Mouse (Mus musculus): Measurements from ENCODE around the gene Lrrc37a. TPM values are rescaled to one million over a fixed set of nuclear protein-coding genes. Genes with fewer than 3 reads are reported as not detected.

Gene Lrrc37a
- polyA plus RNA-seq, 1 experiment from 2014 or later: not detected

Other genes with a start within 250 kb of the Lrrc37a start
- gene Map3k14, start 237.1 kb downstream of the Lrrc37a start, polyA plus RNA-seq (2016; fragmentation: Nextera tagmentation; extraction: Ambion mirVana): 3.9 and 4.8 TPM in 2 replicates
- gene Arhgap27, start 140.9 kb downstream of the Lrrc37a start, polyA plus RNA-seq (2016; fragmentation: Nextera tagmentation; extraction: Ambion mirVana): 5.4 and 6.4 TPM in 2 replicates
- gene Plekhm1, start 91.9 kb downstream of the Lrrc37a start, polyA plus RNA-seq (2016; fragmentation: Nextera tagmentation; extraction: Ambion mirVana): 9.8 and 10.3 TPM in 2 replicates
- not detected in 2 replicates for gene Gm884, start 116.5 kb upstream of the Lrrc37a start, polyA plus RNA-seq (2016; fragmentation: Nextera tagmentation; extraction: Ambion mirVana)
- not detected in 2 replicates for gene Lyzl6, start 134.3 kb upstream of the Lrrc37a start, polyA plus RNA-seq (2016; fragmentation: Nextera tagmentation; extraction: Ambion mirVana)
- gene Rprml, start 145.0 kb upstream of the Lrrc37a start, polyA plus RNA-seq (2016; fragmentation: Nextera tagmentation; extraction: Ambion mirVana): not detected in 2 replicates
- 85.8 and 89.2 TPM in 2 replicates for gene Gosr2, start 193.3 kb upstream of the Lrrc37a start, polyA plus RNA-seq (2016; fragmentation: Nextera tagmentation; extraction: Ambion mirVana)
- 0.32 and 0.37 TPM in 2 replicates for gene Wnt9b, start 245.2 kb upstream of the Lrrc37a start, polyA plus RNA-seq (2016; fragmentation: Nextera tagmentation; extraction: Ambion mirVana)

Data from neural tube, embryonic 12.5 days (tissue).